Mouse (Mus musculus) liver, adult 2 months (tissue): Measurements from ENCODE around the gene Oxld1.
A peak's percentile ranks its signal among the peaks of the same experiment; 100 is the strongest.

Source experiments
- CTCF ChIP-seq: fragments of 200-500 bp; IDR thresholded peaks from 2 replicates; pipeline ENCODE4 v1.5.1; 2011; ENCODE audit warnings: low read depth, low read length, control low read depth
- POLR2A ChIP-seq: fragments of 200-500 bp; IDR thresholded peaks from 2 replicates; pipeline ENCODE4 v1.6.1; 2011; ENCODE audit warnings: low read length, control low read depth; ENCODE audit not compliant: insufficient read depth; ENCODE audit errors: extremely low read depth

DNA sequence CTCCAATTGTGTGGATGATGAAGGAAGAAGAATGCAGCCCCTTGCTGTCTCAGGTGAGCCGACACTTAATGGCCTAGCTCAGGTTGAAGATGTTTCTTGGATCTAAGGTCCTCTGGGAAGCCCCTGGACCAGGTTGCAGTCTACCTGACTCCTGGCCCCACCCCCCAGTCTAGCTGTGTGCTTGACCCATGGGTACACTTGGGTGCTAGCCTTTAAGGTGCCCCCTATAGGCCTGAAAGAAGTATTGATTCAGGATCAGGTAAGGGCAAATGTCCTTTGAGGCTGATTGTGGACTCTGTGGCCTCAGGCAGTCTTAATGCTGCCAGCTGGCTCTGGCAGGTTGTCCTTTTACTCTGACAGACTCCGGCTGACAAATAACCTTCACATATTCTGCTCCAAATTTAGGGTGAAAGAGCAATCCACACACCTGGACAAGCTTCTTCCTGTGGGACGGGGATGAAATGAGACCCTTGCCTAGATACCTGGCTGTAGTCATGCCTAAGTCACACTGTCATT is 15.0 kb downstream of the Oxld1 start:
- TF ChIP-seq CTCF (peak; percentile 37), POLR2A (no peak)
